Mouse (Mus musculus) heart, postnatal 0 days (tissue): ENCODE measurements around the gene Pkp4.

Experiments used
- CTCF ChIP-seq: IDR thresholded peaks from 2 replicates; pipeline ENCODE4 v1.5.1; 2016; ENCODE audit warnings: antibody characterized with exemption, control low read depth, low read depth
- EP300 ChIP-seq: IDR thresholded peaks from 2 replicates; pipeline ENCODE4 v1.6.1; 2016; ENCODE audit warnings: antibody characterized with exemption, low read depth

DNA sequence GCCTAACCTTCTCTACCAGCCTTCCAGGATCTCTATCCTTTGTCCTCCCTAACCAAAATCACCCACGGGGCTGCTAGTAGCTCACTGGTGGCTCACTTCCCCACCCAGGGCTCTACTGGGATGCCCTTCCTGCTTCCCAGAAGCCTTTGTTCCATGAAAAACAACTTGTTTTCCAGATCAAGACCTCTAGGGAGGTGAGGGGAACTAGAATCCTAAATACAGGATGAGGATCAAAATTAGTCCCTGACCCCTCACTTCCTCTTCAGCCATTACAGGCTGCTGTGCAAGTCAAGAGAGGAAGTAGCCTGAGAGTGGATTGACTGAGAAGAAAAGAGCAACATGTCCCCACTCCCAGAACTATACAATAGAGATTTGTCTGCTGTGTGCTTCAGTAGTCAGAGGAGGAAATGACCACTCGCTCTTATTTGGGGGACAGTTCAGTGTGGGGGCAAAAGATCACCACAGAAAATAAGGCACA, 240.3 kb downstream of the Pkp4 start:
- TF ChIP-seq CTCF (no peak), EP300 (peak; percentile 95)
